Mouse (Mus musculus) ES-Bruce4 (cell line): ENCODE data around the gene Cdr2l. TPM values are rescaled to one million over a fixed set of nuclear protein-coding genes. Genes with fewer than 3 reads are reported as not detected.

ENCODE experiments used
- H3K27ac ChIP-seq: 2 replicates; pipeline ENCODE4 v1.5.1; 2012; ENCODE audit warnings: low read length, inconsistent platforms; ENCODE audit not compliant: insufficient read depth
- H3K27me3 ChIP-seq: 2 replicates; pipeline ENCODE4 v1.6.1; 2012; ENCODE audit warnings: mild to moderate bottlenecking, low read length, inconsistent platforms; ENCODE audit not compliant: control insufficient read depth, poor library complexity, insufficient read depth, severe bottlenecking
- H3K36me3 ChIP-seq: 2 replicates; pipeline ENCODE4 v1.6.1; 2012; ENCODE audit warnings: inconsistent platforms, mild to moderate bottlenecking, low read length, moderate library complexity; ENCODE audit not compliant: control insufficient read depth, poor library complexity, insufficient read depth, severe bottlenecking
- H3K4me1 ChIP-seq: one replicate; pipeline ENCODE4 v1.8.1; 2011; ENCODE audit warnings: low read length; ENCODE audit not compliant: control insufficient read depth, insufficient read depth
- H3K4me3 ChIP-seq: 2 replicates; pipeline ENCODE4 v1.5.1; 2011; ENCODE audit warnings: low read depth, mild to moderate bottlenecking, low read length
- H3K9ac ChIP-seq: 2 replicates; pipeline ENCODE4 v1.6.1; 2012; ENCODE audit warnings: low read depth, mild to moderate bottlenecking, inconsistent platforms; ENCODE audit not compliant: poor library complexity, severe bottlenecking
- H3K9me3 ChIP-seq: replicated peaks from 2 replicates; pipeline ENCODE4 v1.6.1; 2012; ENCODE audit warnings: mild to moderate bottlenecking, low read length, inconsistent platforms; ENCODE audit not compliant: control insufficient read depth, poor library complexity, insufficient read depth, severe bottlenecking
- CTCF ChIP-seq: IDR thresholded peaks from one replicate; pipeline ENCODE4 v1.8.1; 2011; ENCODE audit warnings: low read depth, low read length
- EP300 ChIP-seq: IDR thresholded peaks from 2 replicates; pipeline ENCODE4 v1.6.1; 2011; ENCODE audit warnings: low read depth, low read length; ENCODE audit not compliant: insufficient read depth
- POLR2A ChIP-seq: IDR thresholded peaks from one replicate; pipeline ENCODE4 v1.8.1; 2011; ENCODE audit warnings: low read length; ENCODE audit not compliant: insufficient read depth
- polyA plus RNA-seq: library from polyadenylated mRNA; stranded (reverse); fragments of >200 nt; gene quantifications from 2 replicates; pipeline ENCODE4 v1.2.4, GENCODE M21; 2011; ENCODE audit warnings: low read depth; ENCODE audit not compliant: missing spikeins, insufficient read depth, insufficient read length

Cdr2l gene
- polyA plus RNA-seq, 1 experiment: 14.1 TPM

GRCm38 (mm10) chr11:115341246-115341645, 40.5 kb upstream of the Cdr2l start:
- Histone ChIP-seq H3K36me3 (no peaks in the 10 kb centered on the region), H3K27ac (no peak overlapping the region), H3K4me3 (no peak overlapping the region), H3K9ac (no peak overlapping the region), H3K4me1 (no peaks in the 10 kb centered on the region), H3K9me3 (no peaks in the 10 kb centered on the region), H3K27me3 (no peaks in the 10 kb centered on the region)
- TF ChIP-seq POLR2A: no peak
- no peak for TF ChIP-seq EP300
- TF ChIP-seq CTCF: no peak

- TF ChIP-seq CTCF (no peak), POLR2A (no peak), EP300 (no peak)
- no peaks in the 10 kb centered on the region for H3K27me3 ChIP-seq
- no peaks in the 10 kb centered on the region for H3K36me3 ChIP-seq
- no peak overlapping the region for H3K9ac ChIP-seq
- no peaks in the 10 kb centered on the region for H3K9me3 ChIP-seq
- H3K4me3 ChIP-seq: no peak overlapping the region
- no peaks in the 10 kb centered on the region for H3K4me1 ChIP-seq
- no peak overlapping the region for H3K27ac ChIP-seq
Observed at GRCm38 (mm10) chr11:115341866-115342265, 39.9 kb upstream of the Cdr2l start.

- H3K36me3 ChIP-seq: no peaks in the 10 kb centered on the region
- H3K9me3 ChIP-seq: no peaks in the 10 kb centered on the region
- H3K4me3 ChIP-seq: peak overlapping the region; percentile 46
- no peaks in the 10 kb centered on the region for H3K27me3 ChIP-seq
- no peak for TF ChIP-seq EP300
- TF ChIP-seq CTCF: no peak
- no peak for TF ChIP-seq POLR2A
- H3K4me1 ChIP-seq: no peaks in the 10 kb centered on the region
- H3K27ac ChIP-seq: no peak overlapping the region
- no peak overlapping the region for H3K9ac ChIP-seq
Observed at GRCm38 (mm10) chr11:115344967-115345366, 36.7 kb upstream of the Cdr2l start.

GRCm38 (mm10) chr11:115345515-115345914, 36.2 kb upstream of the Cdr2l start:
- no peak overlapping the region for H3K4me3 ChIP-seq
- H3K27ac ChIP-seq: no peak overlapping the region
- no peaks in the 10 kb centered on the region for H3K27me3 ChIP-seq

GRCm38 (mm10) chr11:115348681-115349248, 33.0 kb upstream of the Cdr2l start:
- no peak overlapping the region for H3K27ac ChIP-seq

More at GRCm38 (mm10) chr11:115345515-115345914, 36.2 kb upstream of the Cdr2l start:
- H3K4me1 ChIP-seq: no peaks in the 10 kb centered on the region
- TF ChIP-seq EP300: no peak
- TF ChIP-seq CTCF: no peak
- H3K9ac ChIP-seq: no peak overlapping the region
- H3K36me3 ChIP-seq: no peaks in the 10 kb centered on the region
- H3K9me3 ChIP-seq: no peaks in the 10 kb centered on the region

GRCm38 (mm10) chr11:115349976-115350375, 31.7 kb upstream of the Cdr2l start:
- Histone ChIP-seq H3K27ac (no peak overlapping the region), H3K36me3 (no peaks in the 10 kb centered on the region), H3K9me3 (no peaks in the 10 kb centered on the region), H3K9ac (no peak overlapping the region), H3K4me1 (no peaks in the 10 kb centered on the region), H3K4me3 (no peak overlapping the region), H3K27me3 (no peaks in the 10 kb centered on the region)
- no peak for TF ChIP-seq CTCF
- TF ChIP-seq POLR2A: no peak
- TF ChIP-seq EP300: no peak

More at GRCm38 (mm10) chr11:115348681-115349248, 33.0 kb upstream of the Cdr2l start:
- Histone ChIP-seq H3K4me3 (no peak overlapping the region), H3K9me3 (no peaks in the 10 kb centered on the region), H3K36me3 (no peaks in the 10 kb centered on the region), H3K9ac (no peak overlapping the region), H3K4me1 (no peaks in the 10 kb centered on the region), H3K27me3 (no peaks in the 10 kb centered on the region)
- TF ChIP-seq CTCF (no peak), POLR2A (no peak), EP300 (no peak)
